Mouse (Mus musculus) thymus, adult 18-20 months (tissue): ENCODE measurements at regions not wholly inside any gene's neighbourhood (a gene's known extent, or its start where the extent isn't known, plus 50 kb on each side); places are given as distances from the start of the nearest gene placed in this dataset.

ENCODE experiments used
- DNase-seq, 2 experiments: peaks; one replicate each; pipeline ENCODE4 v3.0.0; 2022; ENCODE audit warnings: mixed read lengths in 2 of 2

DNA sequence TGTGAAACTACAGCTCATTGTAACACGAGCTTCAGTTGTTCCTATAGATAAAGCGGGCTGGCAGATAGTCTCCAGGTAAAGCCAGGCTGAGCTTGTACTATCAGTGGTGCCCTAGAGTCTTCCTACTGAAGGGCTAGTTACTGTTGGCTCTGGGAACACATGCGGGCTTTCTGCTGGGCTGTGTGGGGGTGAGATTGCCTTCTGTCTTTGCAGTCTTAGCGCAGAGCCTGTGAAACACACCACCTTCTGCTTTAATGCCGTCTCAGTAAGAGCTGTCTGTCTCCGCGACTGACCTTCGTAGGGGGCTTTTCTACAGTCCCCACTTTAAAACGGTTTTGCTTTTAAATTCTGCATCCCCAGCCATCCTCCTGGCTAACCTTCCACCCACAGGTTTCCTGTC is 76.7 kb downstream of the Trim29 start:
- no peak for DNase-seq

DNA sequence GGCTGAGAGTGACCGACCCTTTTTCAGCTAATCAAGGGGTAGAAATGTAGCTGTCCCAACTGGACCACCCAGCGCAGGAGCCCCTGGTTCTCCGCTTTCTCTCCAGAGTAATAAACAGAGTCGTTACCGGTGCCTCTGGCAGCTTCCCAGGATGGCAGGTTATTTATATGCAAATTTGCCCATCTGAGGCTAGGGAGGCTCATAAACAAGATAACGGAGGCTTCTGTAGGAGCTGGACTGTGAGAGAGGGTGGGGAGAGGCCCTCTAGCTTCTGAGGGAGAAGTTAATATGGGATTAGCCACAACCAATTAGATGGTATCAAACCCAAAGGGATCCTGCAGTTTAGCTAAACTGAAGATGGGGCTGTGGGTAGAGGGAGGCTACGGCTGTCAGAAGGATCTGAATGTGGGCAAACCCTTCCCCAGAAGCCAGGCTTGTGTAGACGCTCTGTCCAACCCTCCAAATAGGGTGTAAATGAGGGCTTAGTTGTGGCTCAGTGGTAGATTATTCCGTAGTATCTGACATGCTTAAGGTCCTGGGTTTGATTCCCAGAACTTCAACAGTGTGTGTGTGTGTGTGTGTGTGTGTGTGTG is 78.9 kb downstream of the Trim29 start:
- no peak for DNase-seq

DNA sequence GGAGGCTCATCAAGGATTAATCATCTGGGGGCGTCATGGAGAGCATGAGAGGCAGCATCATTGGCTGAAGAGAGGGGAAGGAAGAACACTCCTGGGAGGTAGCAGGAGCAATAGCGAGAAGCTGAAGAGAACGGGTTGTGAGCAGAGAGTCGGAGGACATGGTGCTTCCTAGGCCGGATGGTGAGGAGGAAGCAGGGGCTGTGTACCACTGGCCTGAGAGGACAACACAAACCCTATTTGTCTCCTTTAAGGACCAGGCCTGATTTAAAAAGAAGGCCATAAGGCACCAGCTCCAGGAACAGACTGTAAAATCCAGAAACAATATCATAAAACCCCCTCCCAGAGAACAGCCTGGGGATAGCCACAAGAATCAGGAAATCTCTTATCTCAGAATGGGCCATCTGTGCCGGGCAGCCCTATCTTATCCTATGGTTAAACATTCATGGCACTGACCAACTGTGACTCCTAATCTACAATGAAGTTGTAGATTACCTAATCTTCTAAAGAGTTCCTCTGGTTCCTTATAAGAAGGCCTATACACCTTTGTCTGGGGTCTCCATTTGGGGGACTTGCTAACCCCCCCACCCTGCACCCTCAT is 81.9 kb downstream of the Trim29 start:
- no peak for DNase-seq

DNA sequence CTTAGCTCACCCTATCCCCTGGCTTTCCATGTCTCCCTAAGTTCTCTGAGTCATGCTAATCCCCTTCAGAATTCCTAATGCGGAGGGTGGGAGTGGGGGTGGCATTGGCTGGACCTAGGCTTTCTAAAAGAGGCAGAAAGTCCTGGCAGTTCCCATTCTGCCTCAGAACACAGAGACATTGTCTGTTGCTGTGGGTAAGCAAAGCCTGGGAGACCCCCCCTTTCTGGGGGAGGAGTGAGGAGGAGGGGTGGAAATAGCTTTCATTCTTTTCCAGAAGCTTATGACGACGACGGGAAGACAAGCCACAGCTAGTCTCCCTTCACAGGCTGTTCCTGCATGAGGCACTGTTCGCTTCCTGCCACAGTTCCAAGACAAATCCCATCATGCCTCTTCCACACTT is 83.6 kb downstream of the Trim29 start:
- no peak for DNase-seq

DNA sequence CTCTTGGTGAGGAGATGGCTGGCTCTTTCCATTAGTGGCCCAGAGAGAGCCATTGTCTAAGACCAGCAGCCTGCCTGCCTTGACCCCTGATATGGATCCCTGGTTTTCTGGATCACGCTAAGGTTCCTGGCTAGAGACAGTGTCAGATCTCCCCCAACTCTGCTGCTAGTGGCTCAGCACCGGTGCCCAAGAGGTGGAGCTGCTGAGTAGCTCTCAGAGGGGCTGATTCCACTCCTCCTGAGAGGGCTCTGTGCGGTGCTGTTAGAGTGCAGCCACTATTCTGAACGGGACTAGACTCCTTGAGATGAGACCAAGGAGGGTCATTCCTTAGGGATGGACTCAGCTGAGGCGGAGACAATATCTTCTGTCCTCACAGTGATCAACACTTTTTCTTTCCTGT is 84.6 kb downstream of the Trim29 start:
- DNase-seq: no peak

DNA sequence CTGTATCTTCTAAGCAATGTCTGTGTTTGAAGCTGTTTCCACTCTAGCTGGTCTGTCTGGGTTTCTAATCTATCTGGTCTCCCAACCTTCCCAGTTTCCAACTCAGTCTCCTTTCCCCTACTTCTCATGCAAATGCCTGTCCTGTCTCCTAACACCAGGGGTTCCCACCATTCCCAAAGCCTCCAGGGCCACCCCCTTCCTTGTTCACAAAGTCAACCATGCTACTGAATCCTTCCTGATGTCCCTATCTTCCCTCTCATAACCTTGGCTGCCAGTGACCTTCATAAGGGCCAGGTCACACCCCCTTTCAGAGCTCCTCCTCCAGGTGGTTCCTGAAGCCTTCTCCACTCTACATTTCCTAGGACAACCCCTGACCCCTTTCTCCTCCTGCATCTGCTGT is 85.9 kb downstream of the Trim29 start:
- no peak for DNase-seq

DNA sequence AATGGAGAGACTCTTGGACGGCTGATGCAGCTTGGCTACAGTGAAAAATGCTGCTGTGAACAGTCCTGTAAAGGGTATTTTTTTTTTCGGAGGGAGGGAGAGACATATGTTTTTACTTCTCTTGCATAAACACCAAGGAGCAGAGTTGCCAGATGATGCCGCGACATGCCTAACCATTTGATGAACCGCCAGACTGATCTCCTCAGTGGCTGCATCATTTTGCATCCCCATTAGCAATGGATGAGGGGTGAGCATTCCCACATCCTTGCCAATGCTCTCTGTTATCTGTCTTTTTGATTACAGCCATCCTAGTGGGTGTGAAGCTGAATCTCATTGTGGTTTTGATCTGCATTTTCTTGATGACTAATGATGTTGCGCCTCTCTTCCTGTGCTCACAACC is 97.8 kb downstream of the Trim29 start:
- no peak for DNase-seq

DNA sequence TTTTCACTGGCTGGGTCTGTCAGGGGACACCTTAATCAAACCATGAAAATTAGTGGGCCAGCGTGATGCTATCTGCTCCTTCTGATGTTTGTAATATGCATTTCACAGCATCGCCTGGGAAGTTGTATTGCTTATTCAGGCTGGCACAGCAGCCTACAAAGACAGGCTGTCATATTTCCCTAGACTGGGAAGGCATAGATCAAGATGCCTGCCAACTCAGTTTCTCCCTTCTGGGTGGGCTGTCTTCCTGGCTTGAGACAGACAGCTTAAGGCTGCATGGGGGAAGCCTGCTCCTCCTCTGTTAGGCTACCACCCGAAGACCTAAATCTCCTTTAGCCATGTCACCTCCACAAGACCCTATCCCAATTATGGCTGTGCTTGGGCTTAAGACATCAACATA is 101.8 kb downstream of the Trim29 start:
- DNase-seq: no peak

DNA sequence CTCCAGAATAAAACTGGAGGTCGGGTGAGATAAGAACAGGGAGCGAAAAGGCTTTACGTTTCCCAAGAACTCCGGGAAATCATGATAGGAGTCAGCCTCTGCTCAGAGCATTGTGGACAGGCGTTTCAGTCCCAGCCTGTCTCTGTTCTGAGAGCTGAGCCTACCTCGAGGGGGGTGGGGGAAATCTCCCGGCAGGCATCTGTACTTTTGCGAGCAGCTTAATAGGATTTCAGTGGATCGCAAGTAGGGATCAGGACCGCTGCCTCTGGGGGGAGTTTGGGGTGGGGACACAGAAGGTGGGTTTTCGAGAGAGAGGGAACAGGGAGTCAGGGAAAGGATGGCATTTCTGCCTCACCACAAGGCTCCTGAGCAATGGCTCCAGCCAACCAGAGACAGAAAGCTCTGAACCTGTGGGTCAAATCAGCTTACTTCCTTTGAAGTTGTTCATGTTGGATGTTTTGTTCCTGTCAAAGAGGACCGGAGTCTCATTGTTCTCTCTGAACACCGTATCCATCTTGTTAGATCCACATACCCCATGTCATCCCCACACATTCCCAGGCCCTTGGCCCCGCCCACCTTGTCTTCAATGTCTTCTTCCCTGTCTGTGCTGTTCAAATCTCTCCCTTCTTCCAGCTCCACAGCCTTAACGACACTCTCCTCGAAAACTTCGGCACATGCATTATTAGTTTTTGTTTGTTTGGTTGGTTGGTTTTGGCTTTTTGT is 109.5 kb downstream of the Trim29 start:
- no peak for DNase-seq

DNA sequence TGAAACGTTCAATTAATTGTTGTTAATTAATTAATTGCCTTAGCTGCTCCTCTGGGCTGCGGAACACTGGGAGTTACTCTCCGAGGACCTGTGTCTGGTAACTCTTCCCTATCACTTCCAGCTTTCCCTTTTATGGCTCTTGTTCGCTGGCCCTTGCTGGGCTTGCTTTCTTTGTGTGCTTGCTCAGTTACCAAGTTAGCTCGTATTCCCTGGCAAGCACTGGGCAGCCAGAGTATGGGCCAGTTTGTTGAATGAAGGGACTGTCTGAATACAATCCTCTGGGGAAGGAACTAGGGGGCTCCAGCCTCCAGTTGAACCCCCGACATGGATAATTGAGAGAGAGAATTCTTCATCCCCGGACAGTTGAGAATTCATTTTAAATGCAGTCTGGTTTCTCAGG is 116.4 kb downstream of the Trim29 start:
- DNase-seq: no peak

DNA sequence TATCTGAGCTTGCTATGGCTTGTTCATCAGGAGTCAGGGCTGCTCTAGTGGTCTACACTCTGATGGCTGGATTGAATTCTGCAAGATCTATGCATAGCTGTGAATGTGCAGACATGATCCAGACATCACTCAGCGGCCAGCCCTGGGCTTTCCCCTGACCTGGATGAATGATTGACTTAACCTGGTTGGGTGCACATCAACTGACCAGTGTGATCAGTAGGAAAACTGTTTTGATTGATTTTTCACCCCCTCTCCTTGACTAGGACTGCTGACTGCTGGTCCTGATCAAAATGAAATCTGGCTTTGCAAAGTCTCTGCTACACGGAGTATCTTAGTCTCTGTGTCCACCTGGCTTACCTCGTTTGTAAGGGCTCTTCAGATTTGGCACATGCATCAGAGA is 123.3 kb downstream of the Trim29 start:
- no peak for DNase-seq

DNA sequence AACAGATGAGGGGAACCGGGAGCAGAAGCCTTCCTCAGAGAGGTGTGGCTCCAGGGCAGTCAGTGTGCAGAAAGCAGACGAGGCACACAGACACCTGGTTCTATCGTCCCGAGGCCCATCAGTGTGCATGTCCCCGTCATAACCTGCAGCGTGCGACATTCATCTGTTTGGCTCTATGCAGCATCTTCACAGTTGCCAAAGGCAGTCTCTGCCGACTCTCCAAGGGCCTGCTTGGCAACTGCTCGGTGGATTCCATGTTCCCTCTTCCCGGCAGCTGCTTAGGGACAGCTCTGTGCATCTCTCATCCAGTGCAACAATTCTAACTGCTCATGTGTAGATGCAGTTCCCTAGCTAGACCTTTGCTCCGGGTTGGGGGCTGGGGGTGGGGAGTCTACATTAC is 127.8 kb downstream of the Trim29 start:
- DNase-seq: no peak

DNA sequence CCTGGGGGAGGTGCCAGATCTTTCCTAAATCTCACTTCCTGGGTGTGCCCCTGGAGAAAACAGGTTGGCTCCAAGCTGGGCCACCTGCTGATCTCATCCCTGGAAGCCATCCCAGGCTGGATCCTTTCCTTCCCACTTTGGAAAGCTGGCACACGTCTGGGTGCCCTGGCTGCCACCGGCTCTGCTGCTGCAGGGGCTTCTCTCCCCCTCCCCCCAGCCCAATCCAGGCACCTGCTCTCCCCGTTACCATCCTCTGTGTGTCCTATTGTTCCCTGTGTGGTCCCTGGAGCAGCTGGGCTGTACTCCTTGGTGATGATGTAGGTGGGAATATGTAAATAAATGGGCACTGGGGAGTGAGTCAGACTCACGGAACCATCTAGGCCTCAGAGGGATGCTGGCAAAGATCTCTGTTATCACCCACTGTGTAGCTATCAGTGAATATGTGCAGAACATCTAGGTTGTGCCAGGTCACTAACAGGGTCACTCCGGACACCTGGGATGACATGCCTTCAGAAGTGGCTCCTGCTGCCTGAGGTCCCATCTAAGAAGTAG is 130.4 kb downstream of the Trim29 start:
- no peak for DNase-seq

DNA sequence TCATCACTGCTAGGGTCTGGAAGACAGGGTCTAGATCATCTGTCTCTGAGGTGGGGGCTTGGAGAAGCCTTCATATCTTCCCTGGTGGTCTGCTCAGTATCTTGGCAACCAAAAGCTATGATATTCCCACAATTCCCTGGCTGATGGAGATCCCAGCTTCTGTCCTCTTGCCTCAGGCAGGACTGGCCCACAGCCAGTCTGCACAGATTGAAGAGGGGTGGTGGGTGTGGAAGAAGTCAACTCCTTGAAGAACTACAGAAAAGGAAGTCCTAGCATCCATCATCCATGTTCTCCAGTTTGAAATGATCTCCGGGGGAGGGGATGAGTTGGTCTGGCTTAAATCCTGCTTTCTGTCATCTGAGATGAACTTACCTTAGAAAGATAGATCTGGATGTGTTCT is 134.8 kb downstream of the Trim29 start:
- no peak for DNase-seq

DNA sequence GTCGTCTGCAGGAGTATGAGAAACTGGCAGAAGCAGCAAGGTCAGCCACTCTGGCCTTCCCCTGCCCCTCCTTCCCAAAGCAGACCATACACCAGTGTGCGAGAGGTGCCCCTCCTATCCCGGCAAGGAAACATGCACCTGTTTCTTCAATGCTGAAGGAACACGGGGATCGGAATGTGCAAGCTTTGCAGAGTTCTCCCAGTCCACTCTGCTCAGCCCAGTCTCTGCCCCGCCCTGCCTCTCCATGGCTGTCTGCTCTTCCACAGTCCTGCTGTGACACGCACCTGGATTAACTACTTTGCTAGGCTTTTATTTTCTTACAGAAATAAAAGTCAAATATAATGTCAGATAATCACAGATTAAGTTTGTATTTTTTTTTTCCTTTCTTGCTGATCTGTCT is 136.7 kb downstream of the Trim29 start:
- DNase-seq: no peak

DNA sequence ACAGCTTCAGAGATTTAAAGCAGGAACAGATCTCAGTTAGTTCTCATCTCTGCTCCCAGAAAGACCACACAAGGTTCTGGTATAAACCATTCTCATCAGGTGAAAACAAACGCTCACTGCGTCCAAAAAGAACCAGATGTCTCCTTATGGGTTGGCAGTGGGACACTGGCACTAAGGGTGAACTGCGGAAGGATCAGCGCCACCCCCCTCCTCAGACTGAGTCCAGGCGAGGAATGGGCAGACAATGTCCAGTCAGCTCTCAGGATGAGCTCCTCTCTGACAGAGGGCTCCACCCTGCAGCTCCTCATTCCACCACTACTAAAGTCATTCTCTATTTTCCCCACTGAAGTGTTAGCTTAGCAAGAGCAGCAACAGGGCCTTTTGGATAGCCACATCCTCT is 138.3 kb downstream of the Trim29 start:
- no peak for DNase-seq

DNA sequence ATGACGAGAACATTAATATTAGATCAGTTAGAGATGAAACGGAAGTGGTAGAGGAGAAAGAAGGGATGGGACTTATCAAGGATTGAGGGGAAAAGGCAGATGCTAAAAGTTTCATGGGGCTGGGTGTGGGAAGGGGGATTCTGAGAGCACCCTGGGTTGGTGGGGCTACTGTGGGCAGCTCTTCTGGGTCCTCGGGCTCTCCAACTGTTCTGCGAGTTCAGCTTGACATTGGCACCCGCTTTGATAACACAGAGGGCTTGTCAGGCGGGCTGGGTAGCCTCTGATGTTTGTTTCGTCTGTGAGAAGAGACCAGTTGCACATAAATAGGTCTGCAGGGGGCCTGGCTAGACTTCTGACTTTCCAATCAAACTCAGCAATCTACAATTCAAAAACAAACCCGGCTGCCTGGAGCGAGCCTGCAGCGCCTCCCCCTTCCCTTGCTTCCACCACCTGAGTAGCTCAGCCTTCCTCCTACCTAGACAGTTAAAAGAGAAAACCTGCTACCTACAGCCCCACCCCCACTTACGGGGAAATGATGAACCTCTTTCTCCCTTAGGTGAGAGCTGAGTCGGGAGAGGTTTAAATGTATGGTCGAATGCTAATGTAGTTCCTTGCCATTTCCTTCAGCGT is 143.4 kb downstream of the Trim29 start:
- DNase-seq: no peak

DNA sequence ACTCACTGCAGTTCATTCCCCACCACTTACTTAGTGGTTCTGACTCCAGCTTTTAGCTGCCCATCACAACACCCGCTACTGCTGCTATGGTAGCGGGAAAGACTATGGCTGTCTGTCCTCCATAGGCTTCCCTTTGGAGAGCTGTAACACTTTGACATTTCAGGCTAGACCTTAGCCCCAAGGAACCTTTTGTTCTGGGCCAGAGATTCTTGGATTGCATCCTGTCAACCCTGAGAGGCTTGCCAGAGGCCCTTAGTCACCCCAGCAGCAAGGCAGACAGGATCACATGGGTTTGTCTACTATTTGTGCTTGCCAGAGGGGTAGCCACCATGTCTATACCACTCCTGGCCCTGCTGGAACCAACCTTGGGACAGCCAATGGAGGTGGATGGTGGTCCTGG is 147.1 kb downstream of the Trim29 start:
- DNase-seq: no peak

DNA sequence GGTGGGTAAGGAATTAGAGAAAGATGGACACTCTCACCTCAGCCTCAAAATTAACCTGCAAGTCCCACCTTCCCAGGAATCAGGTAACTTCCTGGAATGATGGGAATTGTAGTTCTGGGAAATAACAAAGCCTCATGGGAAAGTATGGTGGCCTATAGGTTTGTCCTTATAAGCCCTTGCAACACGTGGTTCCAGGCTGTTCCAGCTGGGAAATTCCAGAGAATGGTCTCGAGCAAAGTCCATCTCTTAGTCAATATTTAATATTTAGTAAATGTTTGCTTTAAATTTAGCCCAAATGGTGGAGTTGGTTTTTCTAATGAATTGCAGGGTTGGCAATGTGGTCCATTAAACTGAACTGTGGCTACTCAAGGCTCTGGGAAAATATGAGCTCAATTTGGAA is 150.5 kb downstream of the Trim29 start:
- no peak for DNase-seq

DNA sequence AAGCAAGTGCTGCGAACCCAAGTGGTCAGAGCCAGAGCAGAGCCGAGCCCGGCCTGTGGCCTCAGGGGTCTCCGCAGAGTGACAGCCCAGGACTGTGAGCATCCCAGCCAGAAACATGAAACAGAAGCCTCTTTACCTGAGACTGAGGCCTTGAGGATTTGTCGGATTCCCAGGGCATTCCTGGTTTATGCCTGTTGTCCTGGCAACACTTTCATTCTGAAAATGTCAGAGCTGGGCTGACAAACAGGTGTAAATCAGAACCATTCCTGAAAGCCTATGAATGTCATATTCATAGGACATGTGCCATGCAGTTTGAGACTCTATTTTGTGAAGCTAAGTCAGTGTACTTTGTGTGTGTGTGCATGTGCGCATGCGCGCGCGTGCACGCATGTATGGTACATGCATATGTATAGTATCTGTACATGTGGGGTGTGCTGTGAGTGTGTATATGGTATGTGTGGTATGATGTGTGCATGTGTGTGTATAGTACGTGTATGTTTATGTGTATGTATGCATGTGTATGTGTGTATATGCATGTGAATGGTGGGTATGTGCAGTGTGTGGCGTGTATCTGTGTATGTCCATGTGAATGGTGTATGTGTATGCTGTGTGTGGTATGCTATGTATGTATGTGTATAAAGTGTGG is 152.9 kb downstream of the Trim29 start:
- DNase-seq: no peak

DNA sequence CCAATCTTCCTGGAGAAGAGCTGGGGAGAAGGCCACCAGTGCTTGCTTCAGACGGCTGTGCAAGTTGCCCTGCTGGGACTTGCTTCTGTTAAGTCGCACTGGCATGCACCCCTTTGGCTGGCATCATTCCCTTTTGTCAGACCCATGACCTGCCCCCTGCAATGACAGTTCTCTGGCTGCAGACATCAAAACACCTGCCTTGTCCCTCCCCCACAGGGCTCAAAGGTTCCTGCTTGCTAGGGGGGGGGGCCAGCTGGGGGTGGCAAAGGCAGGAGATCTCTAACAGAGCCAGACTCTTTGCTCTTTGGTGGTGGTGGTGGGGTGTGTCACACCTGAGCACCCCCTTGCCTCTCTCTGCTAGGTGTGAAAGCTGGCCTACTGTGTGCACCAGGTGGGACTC is 154.5 kb downstream of the Trim29 start:
- DNase-seq: no peak

DNA sequence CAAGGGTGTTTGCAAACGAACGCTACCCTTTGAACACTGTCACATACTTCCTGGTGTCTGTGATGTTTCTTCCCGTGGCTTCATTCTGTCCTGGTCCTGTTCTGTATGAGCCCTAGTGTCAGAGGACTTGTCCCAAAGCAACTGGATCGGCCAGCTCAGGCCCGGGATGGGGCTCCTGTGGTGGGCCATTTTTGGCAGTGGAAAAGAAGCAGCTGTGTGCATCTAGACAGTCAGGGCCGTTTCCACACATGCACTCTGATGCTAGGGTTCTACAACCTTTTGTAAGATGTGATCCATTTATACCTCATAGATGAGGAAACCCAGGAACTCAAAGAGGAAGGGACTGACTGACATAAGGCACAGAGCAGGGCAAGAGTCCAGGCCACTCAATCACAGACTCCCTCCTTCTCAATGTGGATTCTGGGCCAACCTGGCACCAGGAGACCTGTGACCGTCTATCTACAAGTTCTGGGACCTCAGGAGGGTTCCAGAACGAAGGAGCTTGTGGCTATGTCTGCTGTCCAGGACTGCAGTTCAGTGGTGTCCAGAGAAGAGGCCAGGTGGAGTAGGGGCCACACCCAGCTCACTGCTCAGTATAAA is 155.2 kb downstream of the Trim29 start:
- DNase-seq: no peak

DNA sequence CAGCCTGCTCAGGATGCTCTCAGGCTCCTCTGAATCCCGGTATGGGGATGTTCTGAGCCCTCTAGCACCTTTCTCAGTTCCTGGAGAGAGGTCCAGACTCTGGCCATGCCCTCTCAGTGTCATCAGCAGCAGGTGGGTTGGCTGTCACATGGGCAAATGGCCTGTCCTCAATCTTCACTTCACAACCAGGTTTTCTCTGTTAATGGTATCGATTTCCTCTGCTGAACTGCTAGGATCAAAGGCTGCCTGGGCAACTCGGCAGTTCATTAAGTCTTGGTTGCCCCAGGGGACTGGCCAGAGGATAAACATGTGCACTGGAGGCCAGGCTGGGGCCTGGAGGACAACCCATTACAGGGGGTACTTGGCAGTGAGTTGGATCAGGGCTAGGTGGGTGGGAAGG is 156.2 kb downstream of the Trim29 start:
- DNase-seq: no peak
